Comparison of ENCODE assay signal across 10 mouse cellular contexts in the genomic region with DNA sequence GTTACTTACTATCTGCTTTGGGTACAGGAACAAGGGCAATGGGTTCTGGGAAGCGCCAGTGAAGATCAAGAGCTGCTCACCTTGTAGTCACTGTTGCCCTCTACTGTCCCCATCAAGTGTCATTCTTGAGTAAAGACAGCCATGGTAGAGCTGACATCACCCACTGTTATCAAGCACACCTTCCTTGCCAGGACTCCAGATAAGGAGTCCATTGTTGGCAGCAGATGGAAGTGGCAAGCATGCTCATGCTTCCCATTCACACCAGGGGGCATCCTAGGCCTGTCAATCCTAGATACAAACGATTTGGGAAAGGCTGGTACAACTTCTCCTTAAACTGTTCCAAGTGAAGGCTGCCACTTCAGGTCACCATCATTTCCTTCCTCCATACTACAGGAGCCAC. TPM values are rescaled to one million over a fixed set of nuclear protein-coding genes. Genes with fewer than 3 reads are reported as not detected.
A peak's percentile ranks its signal among the peaks of the same experiment; 100 is the strongest.
DNase-seq lines count a peak whose midpoint lies in the region; ATAC-seq lines count a peak whose summit lies in the region.
"Had no signal": no experiment of that assay in that cellular context is flagged by ENCODE, and none has a peak within 500 bp of the region (broad histone marks: within the 10 kb centered on the region; RNA-seq: fewer than 3 reads in every experiment).

No protein-coding gene starts in this region.

- ATAC-seq in midbrain, embryonic 11.5 days (ENCODE audit: low FRiP score): no peak
- no peak for ATAC-seq in midbrain, embryonic 15.5 days (replicated peaks)
- ATAC-seq in hematopoietic stem cell, adult 5-6 weeks (replicated peaks in 1 of 2; ENCODE audit: insufficient read depth in 1 of 2, low FRiP score in 2 of 2, low TSS enrichment in 1 of 2, low read depth in 1 of 2, poor library complexity in 2 of 2, severe bottlenecking in 2 of 2): peak; percentile 65 to 66
- ATAC-seq in activated CD4-positive, CD25-positive, alpha-beta regulatory T cell, adult 4 months: no peak

- 83% methylated on average over 2 of the region's 2 CpGs for WGBS in midbrain, embryonic 11.5 days
- WGBS in midbrain, embryonic 15.5 days: 73% methylated on average over 2 of the region's 2 CpGs

- H3K36me3 ChIP-seq in midbrain, embryonic 11.5 days (ENCODE audit: control insufficient read depth, insufficient read depth, low read length): peaks cover 21% of the 10 kb centered on the region
- peaks cover 35% of the 10 kb centered on the region for H3K36me3 ChIP-seq in midbrain, embryonic 15.5 days (replicated peaks)

- no peaks in the 10 kb centered on the region for H3K4me1 ChIP-seq in midbrain, embryonic 11.5 days (ENCODE audit: control insufficient read depth, insufficient read depth, low read length)
- no peaks in the 10 kb centered on the region for H3K4me1 ChIP-seq in midbrain, embryonic 15.5 days
- H3K4me1 ChIP-seq: embryonic facial prominence, embryonic 15.5 days; neural tube, embryonic 12.5 days had no signal

- H3K9ac ChIP-seq in midbrain, embryonic 11.5 days (ENCODE audit: low read length): no peak overlapping the region
- H3K9ac ChIP-seq in midbrain, embryonic 15.5 days: no peak overlapping the region
- H3K9ac ChIP-seq: embryonic facial prominence, embryonic 15.5 days; neural tube, embryonic 12.5 days had no signal

- no peak overlapping the region for H3K27ac ChIP-seq in midbrain, embryonic 11.5 days (ENCODE audit: low read depth, low read length)
- no peak overlapping the region for H3K27ac ChIP-seq in midbrain, embryonic 15.5 days
- H3K27ac ChIP-seq: embryonic facial prominence, embryonic 15.5 days; neural tube, embryonic 12.5 days had no signal

- no peak overlapping the region for H3K4me3 ChIP-seq in midbrain, embryonic 11.5 days (ENCODE audit: low read depth, low read length)
- H3K4me3 ChIP-seq in midbrain, embryonic 15.5 days: no peak overlapping the region
- H3K4me3 ChIP-seq: embryonic facial prominence, embryonic 15.5 days; neural tube, embryonic 12.5 days had no signal

- no peaks in the 10 kb centered on the region for H3K9me3 ChIP-seq in midbrain, embryonic 11.5 days (ENCODE audit: control insufficient read depth, low read length)
- no peaks in the 10 kb centered on the region for H3K9me3 ChIP-seq in midbrain, embryonic 15.5 days
- H3K9me3 ChIP-seq: embryonic facial prominence, embryonic 15.5 days; neural tube, embryonic 12.5 days had no signal

- DNase-seq in midbrain, embryonic 11.5 days (ENCODE audit: low spot score, missing footprints): peak; percentile 73
- DNase-seq in c-Kit-positive CD71-positive TER-119-positive erythroid progenitor cells, embryonic 14.5 days (ENCODE audit: low spot score): peak; percentile 45
- DNase-seq in lung, postnatal 25 days (ENCODE audit: low spot score): peak; percentile 44
- DNase-seq in frontal cortex, postnatal 10 days (ENCODE audit: low spot score in 2 of 2): no peak
- no peak for DNase-seq in spleen, adult 12 weeks (ENCODE audit: low spot score)

- no peaks in the 10 kb centered on the region for H3K27me3 ChIP-seq in midbrain, embryonic 11.5 days (ENCODE audit: control insufficient read depth, insufficient read depth, low read length)
- H3K27me3 ChIP-seq in midbrain, embryonic 15.5 days (replicated peaks): no peaks in the 10 kb centered on the region
- H3K27me3 ChIP-seq: embryonic facial prominence, embryonic 15.5 days; neural tube, embryonic 12.5 days had no signal

- H3K4me2 ChIP-seq in midbrain, embryonic 11.5 days: no peak overlapping the region
- no peak overlapping the region for H3K4me2 ChIP-seq in midbrain, embryonic 15.5 days
- H3K4me2 ChIP-seq: embryonic facial prominence, embryonic 15.5 days; neural tube, embryonic 12.5 days had no signal

RNA-seq across cellular contexts. Expression of a gene that starts 14.3 kb away (rescaled TPM):
- polyA plus RNA-seq in midbrain, embryonic 11.5 days (2014; fragmentation: Nextera tagmentation; extraction: Ambion mirVana): 295 and 314 TPM in 2 replicates
- polyA plus RNA-seq in midbrain, embryonic 15.5 days (2015; fragmentation: Nextera tagmentation; extraction: Ambion mirVana): 630 and 639 TPM in 2 replicates
- total RNA-seq in hematopoietic stem cell, adult 5-6 weeks (2017): 31.6 and 49.3 TPM in 2 replicates
- 100 to 1,000 TPM; 227 to 308 TPM for polyA plus RNA-seq in activated CD4-positive, CD25-positive, alpha-beta regulatory T cell, adult 4 months (2017; shearing (Covaris generic))

RNA-seq across cellular contexts. Expression of a gene that starts 27.5 kb away (rescaled TPM):
- 37.3 and 39.0 TPM in 2 replicates for polyA plus RNA-seq in midbrain, embryonic 11.5 days (2014; fragmentation: Nextera tagmentation; extraction: Ambion mirVana)
- 71.2 and 79.2 TPM in 2 replicates for polyA plus RNA-seq in midbrain, embryonic 15.5 days (2015; fragmentation: Nextera tagmentation; extraction: Ambion mirVana)
- 20.5 and 28.7 TPM in 2 replicates for total RNA-seq in hematopoietic stem cell, adult 5-6 weeks (2017)
- polyA plus RNA-seq in activated CD4-positive, CD25-positive, alpha-beta regulatory T cell, adult 4 months (2017; shearing (Covaris generic)): 10 to 100 TPM; 27.2 to 33.5 TPM

RNA-seq across cellular contexts. Expression of a gene that starts 35.6 kb away (rescaled TPM):
- polyA plus RNA-seq in midbrain, embryonic 11.5 days (2014; fragmentation: Nextera tagmentation; extraction: Ambion mirVana): 20.6 and 21.4 TPM in 2 replicates
- 22.6 and 23.3 TPM in 2 replicates for polyA plus RNA-seq in midbrain, embryonic 15.5 days (2015; fragmentation: Nextera tagmentation; extraction: Ambion mirVana)
- 5.6 and 6.6 TPM in 2 replicates for total RNA-seq in hematopoietic stem cell, adult 5-6 weeks (2017)
- polyA plus RNA-seq in activated CD4-positive, CD25-positive, alpha-beta regulatory T cell, adult 4 months (2017; shearing (Covaris generic)): 1 to 10 TPM; 3.7 to 4.8 TPM

RNA-seq across cellular contexts. Expression of a gene that starts 59.4 kb away (rescaled TPM):
- 581 and 639 TPM in 2 replicates for polyA plus RNA-seq in midbrain, embryonic 11.5 days (2014; fragmentation: Nextera tagmentation; extraction: Ambion mirVana)
- 197 and 208 TPM in 2 replicates for polyA plus RNA-seq in midbrain, embryonic 15.5 days (2015; fragmentation: Nextera tagmentation; extraction: Ambion mirVana)
- total RNA-seq in hematopoietic stem cell, adult 5-6 weeks (2017): 275 and 543 TPM in 2 replicates
- polyA plus RNA-seq in activated CD4-positive, CD25-positive, alpha-beta regulatory T cell, adult 4 months (2017; shearing (Covaris generic)): 100 to 1,000 TPM; 338 to 341 TPM

Comparison
In these comparisons a context has a peak if more than half of its experiments do, and no peak if none do; other contexts are left out.
1. ATAC-seq: peak in hematopoietic stem cell, adult 5-6 weeks (2 of 2); none in midbrain, embryonic 11.5 days (single experiment), midbrain, embryonic 15.5 days (single experiment) and activated CD4-positive, CD25-positive, alpha-beta regulatory T cell, adult 4 months (single experiment).
2. DNase-seq: peak in midbrain, embryonic 11.5 days (single experiment), c-Kit-positive CD71-positive TER-119-positive erythroid progenitor cells, embryonic 14.5 days (single experiment) and lung, postnatal 25 days (single experiment); none in frontal cortex, postnatal 10 days (0 of 2) and spleen, adult 12 weeks (single experiment).